Mouse (Mus musculus) right cerebral cortex, postnatal 36 days (tissue): ENCODE measurements around the gene Olfr477.
"Not testable (repeated sequence)": the region's sequence is repeated elsewhere in the genome, so short reads cannot be mapped to it uniquely, and the experiment has no call there.

Experiments
- DNase-seq, 2 experiments: peaks; one replicate each; pipeline ENCODE4 v3.0.0; 2022; ENCODE audit warnings: low spot score in 2 of 2, mixed read lengths in 1 of 2

Gene Olfr477

GRCm38 (mm10) chr7:107986393-107986792, at the start of gene Olfr477:
Olfr477 (plus strand) TSS chr7:107986693.
- no peak for DNase-seq

DNA sequence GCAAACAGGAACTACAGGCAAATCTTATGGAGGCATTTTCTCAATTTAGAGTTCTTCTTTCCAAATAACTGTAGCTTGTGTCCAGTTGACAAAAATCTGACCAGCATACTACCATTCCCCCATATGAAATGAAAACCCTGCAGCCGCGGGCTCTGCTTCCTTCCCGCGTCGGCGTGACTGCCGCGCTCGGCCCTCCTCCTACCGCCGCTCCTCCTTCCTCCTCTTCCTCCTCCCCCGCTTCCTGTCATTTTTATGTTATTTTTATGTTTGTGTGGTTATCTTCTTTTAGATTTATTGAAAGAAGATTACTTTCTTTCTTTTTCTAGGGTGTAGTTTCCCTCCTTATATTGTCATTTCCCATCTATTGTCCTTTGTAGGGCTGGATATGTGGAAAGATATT, 34.0 kb upstream of the Olfr477 start:
- DNase-seq = not testable (repeated sequence)

DNA sequence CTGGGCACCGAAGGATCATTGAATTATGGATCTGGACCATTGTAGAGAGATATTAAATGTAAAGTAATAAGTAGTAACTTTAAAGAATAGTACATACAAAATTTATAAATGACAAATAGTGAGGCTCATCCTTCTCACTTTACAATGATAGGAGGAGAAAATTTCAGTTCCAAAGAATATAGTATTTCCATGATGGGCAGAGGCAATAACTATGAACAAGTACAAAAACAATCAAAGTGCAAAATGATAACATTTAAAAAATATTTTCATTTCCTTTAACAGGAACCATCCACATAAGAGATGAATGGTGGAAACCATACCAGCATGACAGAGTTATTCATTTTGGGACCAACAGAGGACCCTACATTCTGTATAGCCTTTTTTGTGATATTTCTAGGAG, 32.1 kb upstream of the Olfr477 start, which contains the start of gene Olfr474:
Olfr474 (plus strand) TSS at position 301 of the 400 bp plus-strand sequence.
- no peak for DNase-seq

DNA sequence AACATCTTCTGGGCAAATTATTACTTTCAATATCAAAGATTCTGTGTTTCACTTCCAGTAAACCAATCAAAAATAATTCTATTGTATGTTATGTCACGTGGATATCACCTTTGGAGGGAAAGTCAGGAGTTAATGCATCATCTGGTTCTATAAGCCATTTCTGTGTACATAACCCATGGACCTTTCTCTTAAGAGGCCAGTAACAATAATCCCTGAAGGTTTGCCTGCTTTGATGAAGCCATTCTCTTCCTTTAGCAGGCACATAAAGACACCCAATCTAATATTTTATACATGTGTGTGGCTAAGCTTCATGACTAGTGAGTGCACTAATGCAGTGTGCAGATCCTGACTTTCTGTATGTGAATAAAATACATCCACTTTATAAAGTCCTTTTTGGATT, 22.0 kb upstream of the Olfr477 start, which contains the start of gene Olfr476:
Olfr476 (plus strand) TSS at position 301 of the 400 bp plus-strand sequence.
- DNase-seq = no peak

DNA sequence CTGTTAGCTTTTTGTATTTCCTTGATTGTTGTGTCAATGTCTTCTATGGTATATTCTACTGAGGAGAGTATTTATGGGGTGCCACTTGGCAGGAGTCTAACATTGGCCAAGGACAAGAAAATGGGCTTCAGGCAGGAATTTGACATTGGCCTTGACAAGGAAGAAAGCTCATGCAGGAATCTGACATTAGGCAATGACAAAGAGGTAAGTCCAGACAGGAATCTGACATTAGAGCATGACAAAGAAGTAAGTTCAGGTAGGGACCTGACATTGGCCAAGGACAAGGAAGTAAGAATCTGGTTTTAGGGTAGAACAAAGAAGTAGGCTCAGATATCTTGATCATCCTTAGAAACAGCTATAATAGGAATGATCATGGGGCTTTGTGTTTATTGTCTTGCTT, 27.8 kb downstream of the Olfr477 start:
- not testable (repeated sequence) for DNase-seq

GRCm38 (mm10) chr7:108033889-108034288, 47.4 kb downstream of the Olfr477 start, which contains the start of gene Olfr478:
Olfr478 (minus strand) TSS chr7:108033989.
- DNase-seq = no peak
